Mouse (Mus musculus) cortical plate, adult 2 months (tissue): ENCODE data around the gene Ubtf.

Experiments used
- CTCF ChIP-seq: fragments of 200-500 bp; IDR thresholded peaks from 2 replicates; pipeline ENCODE4 v1.5.1; 2011; ENCODE audit warnings: mild to moderate bottlenecking, control low read depth, low read length; ENCODE audit not compliant: insufficient read depth; ENCODE audit errors: extremely low read depth
- POLR2A ChIP-seq: fragments of 200-500 bp; IDR thresholded peaks from 2 replicates; pipeline ENCODE4 v1.6.1; 2011; ENCODE audit warnings: mild to moderate bottlenecking, low read length, control low read depth; ENCODE audit not compliant: insufficient read depth; ENCODE audit errors: extremely low read depth

GRCm38 (mm10) chr11:102287485-102287884 lies 32.1 kb downstream of the Ubtf start:
- TF ChIP-seq CTCF (no peak), POLR2A (no peak)
